Mouse (Mus musculus) thymus, adult 18-20 months (tissue): Measurements from ENCODE around the gene Anks1.
A peak's percentile ranks its signal among the peaks of the same experiment; 100 is the strongest.

ENCODE experiments used
- DNase-seq, 2 experiments: peaks; one replicate each; pipeline ENCODE4 v3.0.0; 2022; ENCODE audit warnings: mixed read lengths in 2 of 2

The Anks1 gene

GRCm38 (mm10) chr17:27908888-27909621 is at the start of gene Anks1:
Gene Anks1, plus strand, starts transcription at chr17:27909306.
- peak; percentile 78 to 81 for DNase-seq

DNA sequence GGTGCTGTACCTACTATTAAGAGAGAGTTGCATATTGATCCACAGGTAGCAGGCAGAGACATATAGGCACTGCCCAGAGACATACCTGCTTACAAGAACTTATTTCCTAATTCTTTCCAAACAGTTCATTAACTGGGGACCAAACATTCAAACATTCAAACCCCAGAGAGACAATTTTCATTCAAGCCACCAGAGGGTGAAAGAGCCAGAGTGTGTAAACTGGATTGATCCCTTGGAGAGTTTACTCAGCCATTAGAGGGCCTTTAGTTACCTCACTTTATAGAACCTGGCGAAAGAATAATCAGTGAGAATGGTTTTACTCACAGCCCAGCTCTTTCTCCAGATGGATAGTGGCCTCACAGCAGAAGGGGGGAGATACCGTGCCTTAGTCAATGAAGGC is 43.6 kb upstream of the Anks1 start:
- DNase-seq = no peak

DNA sequence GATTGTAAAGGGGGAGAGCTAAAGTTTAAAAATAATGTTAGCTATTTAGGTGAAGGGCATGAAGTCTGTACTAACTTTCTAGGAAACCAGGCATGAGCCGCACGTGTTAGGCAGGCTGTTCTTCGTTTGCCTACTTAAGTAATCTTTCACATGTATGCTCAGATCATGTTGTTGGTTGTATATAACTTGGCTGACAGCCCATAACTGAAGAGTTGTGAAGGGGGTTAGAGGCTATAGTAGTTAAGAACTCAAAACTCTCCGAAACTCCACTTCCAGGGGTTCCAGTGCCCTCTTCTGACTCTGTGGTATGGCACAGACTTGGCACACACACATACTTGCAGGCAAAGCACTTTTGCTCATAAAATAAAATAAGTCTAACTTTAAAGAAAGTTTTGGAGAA is 42.4 kb upstream of the Anks1 start:
- no peak for DNase-seq

GRCm38 (mm10) chr17:27871851-27872250 is 37.3 kb upstream of the Anks1 start:
- no peak for DNase-seq

- DNase-seq = no peak
Measured at GRCm38 (mm10) chr17:27873583-27873982, 35.5 kb upstream of the Anks1 start.

DNA sequence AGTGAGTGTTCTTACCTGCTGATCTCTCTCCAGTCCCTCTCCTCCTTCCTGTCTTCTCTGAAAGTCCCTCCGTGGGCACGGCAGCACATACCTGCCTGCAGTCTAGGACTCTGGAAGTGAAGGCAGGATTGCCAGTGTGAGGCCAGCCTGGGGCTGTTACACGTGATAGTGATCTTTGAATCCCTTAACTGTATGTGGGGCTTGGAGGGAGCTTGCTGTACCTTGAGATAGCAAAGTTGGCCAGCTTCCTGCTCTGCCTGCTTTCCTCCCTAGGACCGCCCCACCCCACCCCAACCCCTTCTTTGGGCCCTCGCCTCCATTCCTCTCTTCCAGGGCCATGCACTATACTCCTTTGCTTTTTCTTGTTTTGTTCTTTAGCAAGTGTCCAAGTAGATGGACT is 34.6 kb upstream of the Anks1 start:
- no peak for DNase-seq

- no peak for DNase-seq
Measured at GRCm38 (mm10) chr17:27881518-27881917, 27.6 kb upstream of the Anks1 start.

DNA sequence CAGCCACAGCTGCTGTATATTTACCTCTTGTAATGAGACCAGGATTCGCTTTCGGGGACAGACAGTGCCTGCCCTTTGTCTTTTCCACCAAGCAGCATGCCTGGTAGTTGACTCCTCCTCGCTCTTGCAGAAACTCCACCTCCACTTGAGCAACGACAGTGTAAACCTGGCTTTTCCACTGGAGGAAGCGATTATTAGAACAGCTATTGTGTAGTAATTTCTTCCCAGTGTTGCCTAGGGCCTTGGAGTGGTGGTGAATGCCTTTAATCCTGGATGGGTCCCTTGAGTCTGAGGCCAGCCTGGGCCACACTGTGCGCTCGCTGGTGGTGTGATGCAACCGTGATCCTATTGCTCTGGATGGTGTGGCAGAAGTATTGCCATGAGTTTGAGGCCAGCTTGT is 26.0 kb upstream of the Anks1 start:
- DNase-seq = no peak

GRCm38 (mm10) chr17:27883994-27884393 is 25.1 kb upstream of the Anks1 start:
- DNase-seq = no peak

GRCm38 (mm10) chr17:27886499-27887210 is 22.5 kb upstream of the Anks1 start:
- no peak for DNase-seq

DNA sequence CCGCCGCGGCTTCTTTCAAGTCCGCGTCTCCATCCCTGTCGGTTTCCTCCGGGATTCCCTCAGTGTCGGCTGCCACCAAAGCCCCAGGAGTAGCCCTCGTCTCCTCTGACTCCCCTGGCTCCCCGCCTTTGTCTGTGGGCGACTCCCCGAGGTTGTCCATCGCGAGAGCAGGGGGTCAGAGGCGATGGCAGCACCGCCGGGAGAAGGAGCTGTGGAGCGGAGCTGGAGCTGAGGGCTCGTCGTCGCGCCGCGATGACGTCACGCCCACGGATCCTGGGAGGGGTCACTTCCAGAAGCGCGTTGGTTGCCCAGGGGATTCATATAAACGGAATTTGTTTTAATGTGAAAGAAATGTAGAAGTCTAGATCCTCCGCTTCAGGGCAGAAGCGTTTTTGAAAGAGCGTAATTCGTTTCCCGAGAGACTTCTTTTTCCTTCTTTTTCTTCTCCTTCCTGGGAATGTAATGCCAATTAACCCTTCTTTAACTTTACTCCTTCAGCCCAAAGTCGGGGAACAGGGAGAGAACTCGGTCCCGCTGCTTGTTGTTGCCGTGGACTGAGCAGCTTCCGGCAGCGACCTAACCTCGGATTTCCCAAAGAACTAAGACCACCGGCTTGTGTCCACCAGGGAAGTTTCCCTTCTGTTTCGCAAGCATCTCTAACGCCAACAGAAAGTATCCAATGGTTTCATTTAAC is 1.4 kb upstream of the Anks1 start:
- peak; percentile 77 to 81 for DNase-seq

- DNase-seq = peak in 1 of 2 experiments; percentile 18
Measured at GRCm38 (mm10) chr17:27908206-27908887, 759 bp upstream of the Anks1 start.

DNA sequence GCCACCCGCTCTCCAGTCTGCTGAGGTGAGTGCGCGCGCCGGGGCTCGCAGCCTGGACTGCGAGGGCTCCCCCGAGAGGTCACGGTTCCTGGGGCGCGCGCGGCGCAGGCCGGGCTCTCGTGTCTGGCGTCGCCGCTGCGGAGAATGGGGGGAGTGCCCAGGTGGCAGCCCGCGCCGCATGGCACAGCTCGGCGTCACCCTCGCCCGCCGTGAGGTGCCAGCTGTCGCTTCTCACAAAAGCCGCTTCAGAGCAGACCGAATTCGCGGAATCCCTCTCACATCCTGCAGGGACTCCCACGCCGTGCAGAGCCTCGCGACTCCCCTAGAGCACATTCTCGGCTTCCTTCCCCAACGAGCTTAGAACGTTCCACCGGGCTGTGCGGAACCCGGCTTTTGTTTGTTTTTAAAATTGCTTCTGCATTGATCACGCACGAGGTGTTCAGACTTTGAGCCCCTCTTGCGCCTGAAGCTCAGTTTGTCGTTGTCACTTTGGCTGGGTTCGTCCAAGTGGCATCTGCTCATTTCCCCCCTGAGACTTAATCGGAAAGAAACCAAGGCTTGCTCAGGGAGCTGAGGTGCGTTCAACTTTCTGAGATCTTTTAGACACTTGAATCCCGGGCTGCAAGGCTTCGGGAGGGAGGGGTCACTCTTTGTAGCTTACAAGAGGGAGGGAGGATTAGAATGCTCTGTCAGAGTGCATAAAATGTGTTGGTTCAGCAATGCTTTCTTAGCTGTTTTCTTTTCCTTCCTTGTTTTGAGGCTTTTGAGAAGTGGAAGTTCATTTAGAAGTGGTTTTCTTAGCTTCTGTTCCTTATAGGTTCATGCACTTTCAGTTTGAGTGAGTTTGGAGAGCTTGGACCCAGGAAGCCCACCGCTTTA is 755 bp downstream of the Anks1 start, which contains the start of gene Taf11:
Gene Taf11 (minus strand): TSS at position 223 of the 879 bp plus-strand sequence.
- peak; percentile 73 to 75 for DNase-seq

- DNase-seq = no peak
Measured at GRCm38 (mm10) chr17:27911371-27911770, 2.3 kb downstream of the Anks1 start.

- DNase-seq = no peak
Measured at GRCm38 (mm10) chr17:27914742-27915141, 5.6 kb downstream of the Anks1 start.

- DNase-seq = no peak
Measured at GRCm38 (mm10) chr17:27916366-27916765, 7.3 kb downstream of the Anks1 start.

GRCm38 (mm10) chr17:27920676-27921075 is 11.6 kb downstream of the Anks1 start:
- DNase-seq = no peak

DNA sequence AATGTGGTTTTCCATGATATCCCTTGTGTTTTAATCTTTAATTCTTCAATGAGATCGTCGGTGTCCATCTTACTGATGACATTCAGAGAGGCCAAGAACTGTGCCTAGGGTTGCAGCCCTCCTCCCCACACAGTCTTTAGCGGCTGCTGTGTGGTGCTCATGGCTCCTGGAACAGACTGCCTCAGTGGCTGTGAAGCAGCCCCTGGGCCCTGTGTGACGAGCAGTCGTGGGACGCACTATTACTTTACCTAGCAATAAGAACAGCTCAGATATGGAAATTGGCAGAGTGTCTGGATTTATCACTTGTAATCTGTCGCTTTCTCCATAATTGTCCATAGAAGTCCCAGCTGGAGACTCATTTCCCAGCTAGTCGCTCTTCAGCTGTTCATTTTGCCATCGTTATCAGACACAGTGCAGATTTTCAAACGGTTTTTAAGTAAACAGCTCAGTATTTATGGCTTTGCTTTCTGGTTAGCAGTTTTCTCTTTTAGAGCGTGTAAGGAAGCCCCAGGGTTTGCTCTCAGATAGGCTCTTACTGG is 13.1 kb downstream of the Anks1 start:
- DNase-seq = no peak

DNA sequence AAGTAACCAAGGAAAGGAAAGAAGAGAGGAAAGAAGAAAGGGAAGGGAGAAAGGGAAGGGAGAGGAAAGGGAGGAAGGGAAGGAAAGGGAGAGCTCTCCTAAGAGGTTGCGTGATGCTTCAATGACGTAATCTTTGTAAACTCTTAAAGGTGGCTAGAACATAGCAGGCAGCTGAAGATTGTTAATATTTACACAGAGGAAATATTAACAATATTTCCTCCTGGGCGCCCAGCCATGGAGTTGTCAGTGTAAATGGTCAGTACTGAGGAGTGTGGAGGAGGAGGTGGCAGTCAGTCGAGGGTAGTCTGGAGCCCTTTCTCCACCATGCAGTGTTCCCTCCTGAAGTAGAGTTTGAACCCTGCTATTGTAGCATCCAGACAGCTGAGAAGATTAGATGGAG is 15.9 kb downstream of the Anks1 start:
- DNase-seq = no peak

DNA sequence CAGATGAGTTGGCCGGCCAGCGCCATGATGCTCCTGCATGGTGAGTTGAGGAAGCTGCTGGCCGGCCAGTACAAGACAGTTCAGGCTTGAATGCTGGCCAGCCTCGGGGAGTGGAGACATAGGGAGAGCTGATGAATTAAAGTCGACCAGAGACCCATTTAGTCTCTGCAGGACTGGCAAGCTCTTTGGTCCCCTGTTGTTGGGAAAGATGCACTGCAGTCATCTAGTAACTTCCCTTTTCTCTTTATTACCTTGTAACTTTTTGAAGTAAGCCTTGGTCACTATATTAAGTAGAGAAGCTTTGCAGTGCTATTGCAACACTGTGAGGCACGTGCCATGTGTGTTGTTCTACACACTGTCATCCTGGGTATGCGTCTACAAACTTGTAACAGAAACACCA is 16.4 kb downstream of the Anks1 start:
- DNase-seq = no peak

DNA sequence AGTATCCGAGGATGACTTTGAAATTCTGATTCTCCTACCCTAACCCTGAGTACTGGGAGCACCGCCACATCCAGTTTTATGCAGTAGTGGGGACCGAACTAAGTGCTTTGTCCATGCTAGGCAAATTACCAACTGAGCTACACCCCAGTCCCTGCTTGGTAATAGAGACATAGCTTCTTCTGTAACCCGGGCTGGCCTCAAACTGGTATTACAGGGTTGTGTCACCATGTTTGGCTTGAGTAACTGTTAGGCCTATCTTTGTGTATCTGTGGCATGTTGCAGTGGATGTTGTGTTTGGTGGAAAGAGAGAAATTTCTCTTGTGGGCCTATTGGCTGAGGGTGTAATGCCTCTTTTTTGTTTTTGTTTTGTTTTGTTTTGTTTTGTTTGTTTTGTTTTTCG is 21.2 kb downstream of the Anks1 start:
- DNase-seq = no peak

- no peak for DNase-seq
Measured at GRCm38 (mm10) chr17:27931826-27932225, 22.7 kb downstream of the Anks1 start.
